In genomic region chr5:144357881-144358591, GRCm38 (mm10) we compare ENCODE assay signal across 8 mouse cellular contexts. TPM values are rescaled to one million over a fixed set of nuclear protein-coding genes. Genes with fewer than 3 reads are reported as not detected.
DNase-seq lines count a peak whose midpoint lies in the region; ATAC-seq and TF ChIP-seq lines count a peak whose summit lies in the region.

TSS of gene Baiap2l1 (minus strand) at chr5:144358112.

- peak; percentile 61 for ATAC-seq in CD4-positive, CD25-positive, alpha-beta regulatory T cell, adult 4 months
- peak; percentile 95 for ATAC-seq in forebrain, embryonic 12.5 days (ENCODE audit: low FRiP score)
- ATAC-seq in heart, postnatal 0 days (ENCODE audit: insufficient read depth, low read depth) = peak; percentile 92
- peak; percentile 92 for ATAC-seq in liver, embryonic 15.5 days (ENCODE audit: insufficient read depth)
- ATAC-seq in neural tube, embryonic 12.5 days (ENCODE audit: low FRiP score, low read depth) = peak; percentile 93
- ATAC-seq in stomach, postnatal 0 days (ENCODE audit: low FRiP score, low TSS enrichment) = peak; percentile 97

- peaks cover 19% of the 10 kb centered on the region for H3K4me1 ChIP-seq in forebrain, embryonic 12.5 days
- no peaks in the 10 kb centered on the region; the same call in 1 of the 2 replicates for H3K4me1 ChIP-seq in heart, postnatal 0 days (ENCODE audit: control insufficient read depth, insufficient read depth)
- peaks cover 17% of the 10 kb centered on the region for H3K4me1 ChIP-seq in liver, embryonic 15.5 days (replicated peaks)
- H3K4me1 ChIP-seq in neural tube, embryonic 12.5 days = peaks cover 16% of the 10 kb centered on the region
- H3K4me1 ChIP-seq in stomach, postnatal 0 days (replicated peaks; ENCODE audit: control insufficient read depth, insufficient read depth) = no peaks in the 10 kb centered on the region

- no peak within 1 kb of the TSS for H3K27ac ChIP-seq in forebrain, embryonic 12.5 days
- H3K27ac ChIP-seq in heart, postnatal 0 days (ENCODE audit: low read depth) = peak within 1 kb of the TSS; percentile 87
- peak within 1 kb of the TSS; percentile 45 for H3K27ac ChIP-seq in liver, embryonic 15.5 days (replicated peaks)
- no peak within 1 kb of the TSS for H3K27ac ChIP-seq in neural tube, embryonic 12.5 days
- peak within 1 kb of the TSS; percentile 93 for H3K27ac ChIP-seq in stomach, postnatal 0 days (replicated peaks)

- 0 out of 2 replicates have a peak, but pooled peaks have one; percentile 0 for TF ChIP-seq CTCF in heart, postnatal 0 days (IDR thresholded peaks at IDR 0.05; ENCODE audit: low read depth)
- TF ChIP-seq CTCF in stomach, postnatal 0 days (IDR thresholded peaks at IDR 0.05; ENCODE audit: low read depth) = peak; percentile 38; the same call in 1 of the 2 replicates

- no peaks in the 10 kb centered on the region for H3K36me3 ChIP-seq in forebrain, embryonic 12.5 days (replicated peaks)
- no peaks in the 10 kb centered on the region for H3K36me3 ChIP-seq in heart, postnatal 0 days (replicated peaks; ENCODE audit: control insufficient read depth, insufficient read depth, low read length)
- no peaks in the 10 kb centered on the region for H3K36me3 ChIP-seq in liver, embryonic 15.5 days (replicated peaks)
- H3K36me3 ChIP-seq in neural tube, embryonic 12.5 days = no peaks in the 10 kb centered on the region
- H3K36me3 ChIP-seq in stomach, postnatal 0 days (ENCODE audit: control insufficient read depth, insufficient read depth, low read length) = no peaks in the 10 kb centered on the region

- WGBS in forebrain, embryonic 12.5 days = under 1% methylated on average over 60 of the region's 60 CpGs
- under 1% methylated on average over 60 of the region's 60 CpGs for WGBS in heart, postnatal 0 days
- WGBS in liver, embryonic 15.5 days (ENCODE audit: insufficient replicate concordance) = 1% methylated on average over 60 of the region's 60 CpGs
- under 1% methylated on average over 60 of the region's 60 CpGs for WGBS in neural tube, embryonic 12.5 days
- under 1% methylated on average over 57 of the region's 60 CpGs for WGBS in stomach, postnatal 0 days

- no peak for TF ChIP-seq EP300 in heart, postnatal 0 days (IDR thresholded peaks at IDR 0.05; ENCODE audit: low read depth)
- no peak for TF ChIP-seq EP300 in stomach, postnatal 0 days (optimal IDR thresholded peaks at IDR 0.05)

- peak within 1 kb of the TSS; percentile 86 for H3K4me2 ChIP-seq in forebrain, embryonic 12.5 days
- peak within 1 kb of the TSS; percentile 77 for H3K4me2 ChIP-seq in heart, postnatal 0 days (ENCODE audit: low read depth, low read length)
- H3K4me2 ChIP-seq in liver, embryonic 15.5 days = peak within 1 kb of the TSS; percentile 66
- peak within 1 kb of the TSS; percentile 94 for H3K4me2 ChIP-seq in neural tube, embryonic 12.5 days (replicated peaks)
- H3K4me2 ChIP-seq in stomach, postnatal 0 days (replicated peaks; ENCODE audit: low read depth) = peak within 1 kb of the TSS; percentile 84

- H3K4me3 ChIP-seq in forebrain, embryonic 12.5 days (replicated peaks) = peak within 1 kb of the TSS; percentile 49
- H3K4me3 ChIP-seq in heart, postnatal 0 days (ENCODE audit: low read depth, low read length) = peak within 1 kb of the TSS; percentile 72
- H3K4me3 ChIP-seq in liver, embryonic 15.5 days (replicated peaks) = peak within 1 kb of the TSS; percentile 54
- peak within 1 kb of the TSS; percentile 50 for H3K4me3 ChIP-seq in neural tube, embryonic 12.5 days
- H3K4me3 ChIP-seq in stomach, postnatal 0 days (ENCODE audit: low read depth, low read length) = peak within 1 kb of the TSS; percentile 72

- H3K9ac ChIP-seq in forebrain, embryonic 12.5 days = peak within 1 kb of the TSS; percentile 46; the same call in 1 of the 2 replicates
- H3K9ac ChIP-seq in heart, postnatal 0 days (replicated peaks; ENCODE audit: low read depth, low read length) = peak within 1 kb of the TSS; percentile 65
- H3K9ac ChIP-seq in liver, embryonic 15.5 days = peak within 1 kb of the TSS; percentile 43
- H3K9ac ChIP-seq in neural tube, embryonic 12.5 days = peak within 1 kb of the TSS; percentile 49; the same call in 1 of the 2 replicates
- H3K9ac ChIP-seq in stomach, postnatal 0 days (ENCODE audit: low read length) = peak within 1 kb of the TSS; percentile 86

- peaks cover 32% of the 10 kb centered on the region for H3K27me3 ChIP-seq in forebrain, embryonic 12.5 days
- no peaks in the 10 kb centered on the region for H3K27me3 ChIP-seq in heart, postnatal 0 days (ENCODE audit: control insufficient read depth, insufficient read depth, low read length)
- H3K27me3 ChIP-seq in liver, embryonic 15.5 days = peaks cover 36% of the 10 kb centered on the region
- H3K27me3 ChIP-seq in neural tube, embryonic 12.5 days (replicated peaks) = peaks cover 16% of the 10 kb centered on the region
- no peaks in the 10 kb centered on the region for H3K27me3 ChIP-seq in stomach, postnatal 0 days (ENCODE audit: control insufficient read depth, insufficient read depth, low read length)

- DNase-seq in c-Kit-positive CD71-positive TER-119-negative erythroid progenitor cells, embryonic 14.5 days (ENCODE audit: low read depth) = peak; percentile 47
- peak; percentile 94 for DNase-seq in heart, postnatal 0 days (ENCODE audit: low spot score)
- DNase-seq in kidney, postnatal 36 days = peak; percentile 99
- peak; percentile 99 for DNase-seq in stomach, postnatal 0 days (ENCODE audit: low spot score)

- H3K9me3 ChIP-seq in forebrain, embryonic 12.5 days = no peaks in the 10 kb centered on the region
- no peaks in the 10 kb centered on the region for H3K9me3 ChIP-seq in heart, postnatal 0 days (replicated peaks; ENCODE audit: control insufficient read depth, low read length)
- no peaks in the 10 kb centered on the region for H3K9me3 ChIP-seq in liver, embryonic 15.5 days (replicated peaks)
- H3K9me3 ChIP-seq in neural tube, embryonic 12.5 days = no peaks in the 10 kb centered on the region
- no peaks in the 10 kb centered on the region for H3K9me3 ChIP-seq in stomach, postnatal 0 days (ENCODE audit: control insufficient read depth, low read length)

RNA-seq across cellular contexts. Expression of gene Baiap2l1, which starts in this region (rescaled TPM):
- 1 to 10 TPM in 1 of 2 experiments, under 1 TPM in 1; 0.96 to 1.2 TPM for polyA plus RNA-seq in CD4-positive, CD25-positive, alpha-beta regulatory T cell, adult 4 months (2017; shearing (Covaris generic))
- polyA plus RNA-seq in forebrain, embryonic 12.5 days (2016; fragmentation: Nextera tagmentation; extraction: Ambion mirVana) = 2.6 and 2.9 TPM in 2 replicates
- 6.0 and 6.2 TPM in 2 replicates for total RNA-seq in heart, postnatal 0 days (2014; rRNA removed; ENCODE audit: low replicate concordance)
- polyA plus RNA-seq in heart, postnatal 0 days (2015; fragmentation: Nextera tagmentation; extraction: Ambion mirVana) = 10.2 and 11.1 TPM in 2 replicates
- polyA plus RNA-seq in liver, embryonic 15.5 days (2015; fragmentation: Nextera tagmentation; extraction: Ambion mirVana) = 6.9 and 8.0 TPM in 2 replicates
- 3.1 and 3.6 TPM in 2 replicates for polyA plus RNA-seq in neural tube, embryonic 12.5 days (2016; fragmentation: Nextera tagmentation; extraction: Ambion mirVana)
- polyA plus RNA-seq in stomach, postnatal 0 days (2015; fragmentation: Nextera tagmentation; extraction: Ambion mirVana) = 25.3 and 26.8 TPM in 2 replicates

Comparison
In these comparisons a context has a peak if more than half of its experiments do, and no peak if none do; other contexts are left out.
1. DNase-seq: peak in every context shown above with its lines; median percentile 99 in kidney, postnatal 36 days; 99 in stomach, postnatal 0 days; 94 in heart, postnatal 0 days; 47 in c-Kit-positive CD71-positive TER-119-negative erythroid progenitor cells, embryonic 14.5 days.
2. H3K27ac ChIP-seq: peak in heart, postnatal 0 days (single experiment), liver, embryonic 15.5 days (single experiment) and stomach, postnatal 0 days (single experiment); none in forebrain, embryonic 12.5 days (single experiment) and neural tube, embryonic 12.5 days (single experiment).
3. Peak in every context shown above with its lines, with median percentiles within 50 percentile points of each other: ATAC-seq, H3K4me2 ChIP-seq, H3K4me3 ChIP-seq and H3K9ac ChIP-seq.